Mouse (Mus musculus) layer of hippocampus, adult 6 months (tissue): ENCODE measurements around the gene Krt34. TPM values are rescaled to one million over a fixed set of nuclear protein-coding genes. Genes with fewer than 3 reads are reported as not detected.

Experiments
- long read RNA-seq, 2 experiments: library from polyadenylated mRNA; unstranded; transcript quantifications; one replicate each; pipeline ENCODE4 v2.0.0; 2019 to 2020
- polyA plus RNA-seq: library from polyadenylated mRNA; unstranded; fragments of <200 nt; fragmentation: Nextera tagmentation; gene quantifications from 2 replicates; pipeline ENCODE4 v1.2.3, GENCODE M21; 2021

The Krt34 gene
- polyA plus RNA-seq = not detected in 2 replicates
- long read RNA-seq, experiment 1 = 0 reads
- long read RNA-seq, experiment 2 = 0 reads

GRCm38 (mm10) chr11:100041454-100041853 lies at the start of gene Krt34:
TSS of gene Krt34 (minus strand) at chr11:100041554.

GRCm38 (mm10) chr11:100087861-100088260 lies 46.5 kb upstream of the Krt34 start, which contains the start of gene Krt32:
TSS of gene Krt32 (minus strand) at chr11:100088226.

GRCm38 (mm10) chr11:100050451-100050850 lies 9.1 kb upstream of the Krt34 start, which contains the start of gene Krt31:
TSS of gene Krt31 (minus strand) at chr11:100050551.

GRCm38 (mm10) chr11:100029768-100030167 lies 11.6 kb downstream of the Krt34 start, which contains the start of gene Krt33b:
TSS of gene Krt33b (minus strand) at chr11:100029868.

GRCm38 (mm10) chr11:100016112-100016511 lies 25.2 kb downstream of the Krt34 start, which contains the start of gene Krt33a:
TSS of gene Krt33a (minus strand) at chr11:100016212.

GRCm38 (mm10) chr11:99993620-99994383 lies 47.6 kb downstream of the Krt34 start, which contains the start of gene Krtap17-1:
TSS of gene Krtap17-1 (minus strand) at chr11:99993994.

Other genes with a start within 250 kb of the Krt34 start
- not detected in 2 replicates for gene Gm11596, start 248.1 kb downstream of the Krt34 start, polyA plus RNA-seq
- gene Gm11569, start 242.6 kb downstream of the Krt34 start, polyA plus RNA-seq = not detected in 2 replicates
- not detected in 2 replicates for gene Gm11554, start 237.1 kb downstream of the Krt34 start, polyA plus RNA-seq
- gene Krtap4-13, start 231.7 kb downstream of the Krt34 start, polyA plus RNA-seq = not detected in 2 replicates
- gene Gm11564, start 225.9 kb downstream of the Krt34 start, polyA plus RNA-seq = not detected in 2 replicates
- gene 2300003K06Rik, start 203.5 kb downstream of the Krt34 start, polyA plus RNA-seq = not detected in 2 replicates
- gene Krtap4-16, start 189.9 kb downstream of the Krt34 start, polyA plus RNA-seq = not detected in 2 replicates
- not detected in 2 replicates for gene Gm11568, start 183.6 kb downstream of the Krt34 start, polyA plus RNA-seq
- gene Gm11559, start 177.1 kb downstream of the Krt34 start, polyA plus RNA-seq = not detected in 2 replicates
- not detected in 2 replicates for gene Krtap9-1, start 168.2 kb downstream of the Krt34 start, polyA plus RNA-seq
- gene Gm11567, start 162.4 kb downstream of the Krt34 start, polyA plus RNA-seq = not detected in 2 replicates
- not detected in 2 replicates for gene Krtap31-1, start 133.6 kb downstream of the Krt34 start, polyA plus RNA-seq
- not detected in 2 replicates for gene Gm11565, start 126.8 kb downstream of the Krt34 start, polyA plus RNA-seq
- gene Krtap31-2, start 105.3 kb downstream of the Krt34 start, polyA plus RNA-seq = not detected in 2 replicates
- not detected in 2 replicates for gene Krtap9-5, start 93.1 kb downstream of the Krt34 start, polyA plus RNA-seq
- not detected in 2 replicates for gene Krtap29-1, start 62.5 kb downstream of the Krt34 start, polyA plus RNA-seq
- gene Krtap16-1, start 55.0 kb downstream of the Krt34 start, polyA plus RNA-seq = not detected in 2 replicates
- not detected in 2 replicates for gene Krtap17-1, start 47.6 kb downstream of the Krt34 start, polyA plus RNA-seq
- not detected in 2 replicates for gene Krt33a, start 25.3 kb downstream of the Krt34 start, polyA plus RNA-seq
- not detected in 2 replicates for gene Krt33b, start 11.7 kb downstream of the Krt34 start, polyA plus RNA-seq
- not detected in 2 replicates for gene Krt31, start 9.0 kb upstream of the Krt34 start, polyA plus RNA-seq
- not detected in 2 replicates for gene Krt32, start 46.7 kb upstream of the Krt34 start, polyA plus RNA-seq
- gene Krt35, start 54.7 kb upstream of the Krt34 start, polyA plus RNA-seq = not detected in 2 replicates
- not detected in 2 replicates for gene Krt36, start 64.1 kb upstream of the Krt34 start, polyA plus RNA-seq
- not detected in 2 replicates for gene Krt13, start 80.0 kb upstream of the Krt34 start, polyA plus RNA-seq
- gene Krt15, start 94.4 kb upstream of the Krt34 start, polyA plus RNA-seq = 3.1 and 4.5 TPM in 2 replicates
- 0.36 TPM in 1 of 2 replicates, not detected in the other for gene Krt19, start 107.1 kb upstream of the Krt34 start, polyA plus RNA-seq
- gene Krt9, start 151.7 kb upstream of the Krt34 start, polyA plus RNA-seq = 0.33 and 0.45 TPM in 2 replicates
- 0.13 TPM in 1 of 2 replicates, not detected in the other for gene Krt14, start 166.0 kb upstream of the Krt34 start, polyA plus RNA-seq
- not detected in 2 replicates for gene Krt16, start 207.3 kb upstream of the Krt34 start, polyA plus RNA-seq
- gene Krt17, start 219.5 kb upstream of the Krt34 start, polyA plus RNA-seq = 0.15 and 0.26 TPM in 2 replicates
- 0.13 TPM in 1 of 2 replicates, not detected in the other for gene Krt42, start 228.3 kb upstream of the Krt34 start, polyA plus RNA-seq